Mouse (Mus musculus): ENCODE data around the gene Insm2. TPM values are rescaled to one million over a fixed set of nuclear protein-coding genes. Genes with fewer than 3 reads are reported as not detected.
"Not testable (repeated sequence)": the region's sequence is repeated elsewhere in the genome, so short reads cannot be mapped to it uniquely, and the experiment has no call there.

Insm2 gene
- polyA plus RNA-seq, 1 experiment from 2014 or later = 0.24 TPM

- 63% methylated on average over 9 of the region's 9 CpGs for WGBS
These were observed 12.3 kb upstream of the Insm2 start for GRCm38 (mm10) chr12:55586936-55587335.

DNA sequence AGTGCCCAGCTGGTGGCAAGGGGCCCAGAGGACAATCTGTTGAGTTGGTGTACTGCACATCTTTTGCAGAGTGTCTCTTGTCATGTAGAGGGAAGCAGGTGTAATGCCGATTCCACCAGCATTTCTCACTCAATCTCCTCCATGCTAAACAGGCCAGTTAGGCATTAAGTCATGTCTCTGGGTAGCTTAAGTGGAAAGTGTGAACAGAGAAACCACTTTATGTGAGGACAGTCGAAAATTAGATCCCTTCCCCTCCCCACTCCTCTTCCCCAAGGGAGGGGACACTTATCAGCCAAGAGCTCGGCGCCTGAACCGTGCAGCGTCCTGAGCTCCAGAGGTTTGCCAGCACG lies 715 bp upstream of the Insm2 start:
- peak overlapping the region; percentile 47 for H3K4me3 ChIP-seq (ENCODE audit: low read depth, low read length)
- ATAC-seq (ENCODE audit: low read depth) = 0 out of 2 replicates have a peak, but pooled peaks have one; percentile 2
- H3K27ac ChIP-seq (ENCODE audit: low read depth, low read length) = no peak overlapping the region
- H3K9me3 ChIP-seq (ENCODE audit: control insufficient read depth, low read length) = no peaks in the 10 kb centered on the region
- WGBS = 4% methylated on average over 7 of the region's 7 CpGs
- peaks cover 13% of the 10 kb centered on the region; the same call in 1 of the 2 replicates for H3K4me1 ChIP-seq (ENCODE audit: control insufficient read depth, insufficient read depth, low read length)
- H3K27me3 ChIP-seq (ENCODE audit: control insufficient read depth, insufficient read depth, low read length) = peaks cover 46% of the 10 kb centered on the region
- H3K36me3 ChIP-seq (ENCODE audit: control insufficient read depth, insufficient read depth, low read length) = no peaks in the 10 kb centered on the region
- peak overlapping the region; percentile 97 for H3K4me2 ChIP-seq (ENCODE audit: low read depth, low read length)
- H3K9ac ChIP-seq (replicated peaks; ENCODE audit: low read depth, low read length) = no peak overlapping the region

More at GRCm38 (mm10) chr12:55586936-55587335, 12.3 kb upstream of the Insm2 start:
- not testable (repeated sequence) for H3K36me3 ChIP-seq (ENCODE audit: control insufficient read depth, insufficient read depth, low read length); H3K4me1 ChIP-seq (ENCODE audit: control insufficient read depth, insufficient read depth, low read length); H3K9ac ChIP-seq (replicated peaks; ENCODE audit: low read depth, low read length); H3K4me2 ChIP-seq (ENCODE audit: low read depth, low read length); H3K27me3 ChIP-seq (ENCODE audit: control insufficient read depth, insufficient read depth, low read length); H3K9me3 ChIP-seq (ENCODE audit: control insufficient read depth, low read length); H3K4me3 ChIP-seq (ENCODE audit: low read depth, low read length); H3K27ac ChIP-seq (ENCODE audit: low read depth, low read length); ATAC-seq (ENCODE audit: low read depth)

- Histone ChIP-seq H3K9me3 (ENCODE audit: control insufficient read depth, low read length) (no peaks in the 10 kb centered on the region), H3K27me3 (ENCODE audit: control insufficient read depth, insufficient read depth, low read length) (peaks cover 46% of the 10 kb centered on the region), H3K27ac (ENCODE audit: low read depth, low read length) (no peak overlapping the region), H3K4me3 (ENCODE audit: low read depth, low read length) (peak overlapping the region; percentile 47), H3K9ac (replicated peaks; ENCODE audit: low read depth, low read length) (peak overlapping the region; percentile 32), H3K36me3 (ENCODE audit: control insufficient read depth, insufficient read depth, low read length) (no peaks in the 10 kb centered on the region), H3K4me1 (ENCODE audit: control insufficient read depth, insufficient read depth, low read length) (peaks cover 13% of the 10 kb centered on the region; the same call in 1 of the 2 replicates), H3K4me2 (ENCODE audit: low read depth, low read length) (peak overlapping the region; percentile 97)
- under 1% methylated on average over 107 of the region's 109 CpGs for WGBS
- peak; percentile 65 for ATAC-seq (ENCODE audit: low read depth)
These were observed 644 bp downstream of the Insm2 start for GRCm38 (mm10) chr12:55599639-55600502.

GRCm38 (mm10) chr12:55600503-55600994 lies 1.3 kb downstream of the Insm2 start:
- peak overlapping the region; percentile 97 for H3K4me2 ChIP-seq (ENCODE audit: low read depth, low read length)
- H3K4me3 ChIP-seq (ENCODE audit: low read depth, low read length) = peak overlapping the region; percentile 47
- H3K4me1 ChIP-seq (ENCODE audit: control insufficient read depth, insufficient read depth, low read length) = peaks cover 13% of the 10 kb centered on the region; the same call in 1 of the 2 replicates
- H3K9me3 ChIP-seq (ENCODE audit: control insufficient read depth, low read length) = no peaks in the 10 kb centered on the region
- peaks cover 46% of the 10 kb centered on the region for H3K27me3 ChIP-seq (ENCODE audit: control insufficient read depth, insufficient read depth, low read length)
- peak; percentile 1; the same call in 1 of the 2 replicates for ATAC-seq (ENCODE audit: low read depth)
- H3K9ac ChIP-seq (replicated peaks; ENCODE audit: low read depth, low read length) = 0 out of 2 replicates have a peak overlapping the region, but pooled peaks have one; percentile 32
- no peak overlapping the region for H3K27ac ChIP-seq (ENCODE audit: low read depth, low read length)
- H3K36me3 ChIP-seq (ENCODE audit: control insufficient read depth, insufficient read depth, low read length) = no peaks in the 10 kb centered on the region
- 1% methylated on average over 42 of the region's 42 CpGs for WGBS

GRCm38 (mm10) chr12:55604411-55604810 lies 5.2 kb downstream of the Insm2 start:
- H3K36me3 ChIP-seq (ENCODE audit: control insufficient read depth, insufficient read depth, low read length) = no peaks in the 10 kb centered on the region
- WGBS = 73% methylated on average over 3 of the region's 3 CpGs
- no peak overlapping the region for H3K4me3 ChIP-seq (ENCODE audit: low read depth, low read length)
- no peaks in the 10 kb centered on the region for H3K9me3 ChIP-seq (ENCODE audit: control insufficient read depth, low read length)
- no peak overlapping the region for H3K9ac ChIP-seq (replicated peaks; ENCODE audit: low read depth, low read length)
- ATAC-seq (ENCODE audit: low read depth) = no peak
- H3K4me1 ChIP-seq (ENCODE audit: control insufficient read depth, insufficient read depth, low read length) = peaks cover 9% of the 10 kb centered on the region; the same call in 1 of the 2 replicates
- H3K27ac ChIP-seq (ENCODE audit: low read depth, low read length) = no peak overlapping the region
- no peak overlapping the region for H3K4me2 ChIP-seq (ENCODE audit: low read depth, low read length)
- peaks cover 26% of the 10 kb centered on the region for H3K27me3 ChIP-seq (ENCODE audit: control insufficient read depth, insufficient read depth, low read length)

DNA sequence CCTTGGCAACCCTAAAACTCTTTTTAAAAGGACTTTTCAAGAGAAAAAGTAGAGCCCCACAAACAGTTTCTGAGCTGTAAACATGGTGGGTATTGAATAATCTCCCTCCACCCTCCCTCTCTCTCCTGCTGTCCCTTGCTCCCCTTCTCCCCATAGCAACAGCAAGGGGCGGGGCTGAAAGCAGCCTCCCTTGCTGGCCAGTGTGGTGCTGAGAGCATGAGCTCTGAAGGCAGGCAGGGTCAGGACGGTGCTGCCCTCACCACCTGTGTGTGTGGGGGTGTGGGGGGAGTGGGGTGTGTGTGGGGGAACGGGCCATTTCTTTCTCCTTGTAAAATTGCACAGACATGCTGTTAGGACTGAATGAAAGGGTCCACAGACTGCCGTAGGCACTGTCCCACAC lies 8.7 kb downstream of the Insm2 start:
- Histone ChIP-seq H3K9ac (replicated peaks; ENCODE audit: low read depth, low read length) (no peak overlapping the region), H3K27me3 (ENCODE audit: control insufficient read depth, insufficient read depth, low read length) (no peaks in the 10 kb centered on the region; the same call in 1 of the 2 replicates), H3K36me3 (ENCODE audit: control insufficient read depth, insufficient read depth, low read length) (peaks cover 5% of the 10 kb centered on the region; the same call in 1 of the 2 replicates), H3K9me3 (ENCODE audit: control insufficient read depth, low read length) (no peaks in the 10 kb centered on the region), H3K4me1 (ENCODE audit: control insufficient read depth, insufficient read depth, low read length) (no peaks in the 10 kb centered on the region), H3K4me2 (ENCODE audit: low read depth, low read length) (no peak overlapping the region), H3K27ac (ENCODE audit: low read depth, low read length) (no peak overlapping the region), H3K4me3 (ENCODE audit: low read depth, low read length) (no peak overlapping the region)
- 28% methylated on average over 4 of the region's 4 CpGs for WGBS
- ATAC-seq (ENCODE audit: low read depth) = no peak

- Histone ChIP-seq H3K4me1 (ENCODE audit: control insufficient read depth, insufficient read depth, low read length) (no peaks in the 10 kb centered on the region), H3K4me3 (ENCODE audit: low read depth, low read length) (no peak overlapping the region), H3K27me3 (ENCODE audit: control insufficient read depth, insufficient read depth, low read length) (no peaks in the 10 kb centered on the region), H3K4me2 (ENCODE audit: low read depth, low read length) (no peak overlapping the region), H3K9ac (replicated peaks; ENCODE audit: low read depth, low read length) (no peak overlapping the region), H3K27ac (ENCODE audit: low read depth, low read length) (no peak overlapping the region), H3K36me3 (ENCODE audit: control insufficient read depth, insufficient read depth, low read length) (peaks cover 5% of the 10 kb centered on the region; the same call in 1 of the 2 replicates), H3K9me3 (ENCODE audit: control insufficient read depth, low read length) (no peaks in the 10 kb centered on the region)
- ATAC-seq (ENCODE audit: low read depth) = no peak
- 74% methylated on average over 2 of the region's 2 CpGs for WGBS
These were observed 11.6 kb downstream of the Insm2 start for GRCm38 (mm10) chr12:55610812-55611211.

DNA sequence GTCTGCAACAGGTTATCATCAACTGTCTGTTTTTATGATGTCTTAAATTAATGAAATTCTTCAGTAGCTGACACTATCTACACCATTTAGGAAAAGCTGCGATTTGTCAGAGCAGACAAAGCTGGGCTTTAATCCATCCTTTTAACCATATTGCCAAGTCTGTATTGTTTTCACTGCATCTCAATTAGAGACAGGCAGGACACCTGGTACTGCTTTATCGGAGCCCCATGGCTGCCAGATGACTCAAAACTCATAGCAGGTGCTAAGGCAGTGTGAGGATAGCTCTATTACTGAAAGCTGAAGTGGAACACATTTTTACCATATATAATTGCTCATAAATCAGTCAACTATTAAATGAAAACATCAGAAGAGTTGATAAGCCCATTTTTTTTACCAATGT lies 21.1 kb downstream of the Insm2 start:
- no peak; the same call in 1 of the 2 replicates for ATAC-seq (ENCODE audit: low read depth)
- Histone ChIP-seq H3K27ac (ENCODE audit: low read depth, low read length) (no peak overlapping the region), H3K4me3 (ENCODE audit: low read depth, low read length) (no peak overlapping the region), H3K4me2 (ENCODE audit: low read depth, low read length) (no peak overlapping the region), H3K9me3 (ENCODE audit: control insufficient read depth, low read length) (no peaks in the 10 kb centered on the region), H3K27me3 (ENCODE audit: control insufficient read depth, insufficient read depth, low read length) (no peaks in the 10 kb centered on the region), H3K9ac (replicated peaks; ENCODE audit: low read depth, low read length) (no peak overlapping the region), H3K36me3 (ENCODE audit: control insufficient read depth, insufficient read depth, low read length) (no peaks in the 10 kb centered on the region), H3K4me1 (ENCODE audit: control insufficient read depth, insufficient read depth, low read length) (no peaks in the 10 kb centered on the region)
- 45% methylated on average over 2 of the region's 2 CpGs for WGBS

GRCm38 (mm10) chr12:55622615-55623245 lies 23.5 kb downstream of the Insm2 start:
- H3K9me3 ChIP-seq (ENCODE audit: control insufficient read depth, low read length) = no peaks in the 10 kb centered on the region
- H3K9ac ChIP-seq (replicated peaks; ENCODE audit: low read depth, low read length) = no peak overlapping the region
- H3K36me3 ChIP-seq (ENCODE audit: control insufficient read depth, insufficient read depth, low read length) = no peaks in the 10 kb centered on the region
- H3K27me3 ChIP-seq (ENCODE audit: control insufficient read depth, insufficient read depth, low read length) = no peaks in the 10 kb centered on the region
- no peaks in the 10 kb centered on the region for H3K4me1 ChIP-seq (ENCODE audit: control insufficient read depth, insufficient read depth, low read length)
- WGBS = 39% methylated on average over 3 of the region's 3 CpGs
- no peak overlapping the region for H3K27ac ChIP-seq (ENCODE audit: low read depth, low read length)
- no peak overlapping the region for H3K4me3 ChIP-seq (ENCODE audit: low read depth, low read length)
- H3K4me2 ChIP-seq (ENCODE audit: low read depth, low read length) = no peak overlapping the region
- no peak for ATAC-seq (ENCODE audit: low read depth)
